ENCODE assay signal across 7 mouse cellular contexts in the genomic region with DNA sequence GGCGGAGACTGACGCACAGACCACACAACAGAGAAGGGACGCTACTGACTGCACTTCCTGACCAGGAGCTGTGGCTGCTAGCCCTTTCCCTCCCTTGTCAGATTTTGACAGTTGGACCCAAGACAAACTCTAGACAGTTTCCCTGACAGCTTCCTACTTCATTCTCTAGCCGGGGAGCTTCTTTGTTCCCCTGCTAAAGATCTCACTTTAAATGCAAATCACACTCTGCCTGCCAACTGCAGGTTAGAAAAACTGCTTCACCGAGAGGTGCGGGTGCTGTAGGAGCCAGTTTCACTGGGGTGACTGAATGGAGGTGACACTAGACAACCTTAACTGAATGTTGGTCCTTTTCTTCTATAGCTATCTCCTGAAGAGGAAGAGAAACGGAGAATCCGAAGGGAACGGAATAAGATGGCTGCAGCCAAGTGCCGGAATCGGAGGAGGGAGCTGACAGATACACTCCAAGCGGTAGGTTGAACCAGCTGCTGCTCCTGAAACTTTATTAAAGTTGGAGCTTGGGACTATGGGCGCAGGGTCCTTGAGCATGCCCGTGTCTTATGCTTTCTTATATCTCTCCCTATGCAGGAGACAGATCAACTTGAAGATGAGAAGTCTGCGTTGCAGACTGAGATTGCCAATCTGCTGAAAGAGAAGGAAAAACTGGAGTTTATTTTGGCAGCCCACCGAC. TPM values are rescaled to one million over a fixed set of nuclear protein-coding genes. Genes with fewer than 3 reads are reported as not detected.
A peak's percentile ranks its signal among the peaks of the same experiment; 100 is the strongest.
DNase-seq lines count a peak whose midpoint lies in the region; ATAC-seq and TF ChIP-seq lines count a peak whose summit lies in the region.

No protein-coding gene starts in this region.

- DNase-seq in limb, embryonic 14.5 days (ENCODE audit: low spot score) = no peak
- no peak for DNase-seq in gastrocnemius, postnatal 10 days
- no peak for DNase-seq in urinary bladder, postnatal 4 days (ENCODE audit: low spot score in 2 of 2)

- no peak overlapping the region for H3K27ac ChIP-seq in forebrain, embryonic 12.5 days
- H3K27ac ChIP-seq in limb, embryonic 14.5 days (replicated peaks; ENCODE audit: low read depth, low read length) = no peak overlapping the region
- H3K27ac ChIP-seq in stomach, embryonic 15.5 days = no peak overlapping the region

- no peaks in the 10 kb centered on the region for H3K9me3 ChIP-seq in megakaryocyte, embryonic 14.5 days
- no peaks in the 10 kb centered on the region for H3K9me3 ChIP-seq in forebrain, embryonic 12.5 days
- H3K9me3 ChIP-seq in limb, embryonic 14.5 days (ENCODE audit: control insufficient read depth, low read length) = no peaks in the 10 kb centered on the region
- no peaks in the 10 kb centered on the region for H3K9me3 ChIP-seq in stomach, embryonic 15.5 days

- peak overlapping the region; percentile 93 for H3K4me3 ChIP-seq in megakaryocyte, embryonic 14.5 days (replicated peaks)
- H3K4me3 ChIP-seq in forebrain, embryonic 12.5 days (replicated peaks) = peak overlapping the region; percentile 52
- H3K4me3 ChIP-seq in limb, embryonic 14.5 days (replicated peaks; ENCODE audit: low read length) = peak overlapping the region; percentile 63
- H3K4me3 ChIP-seq in stomach, embryonic 15.5 days (replicated peaks) = peak overlapping the region; percentile 55

- H3K27me3 ChIP-seq in megakaryocyte, embryonic 14.5 days (replicated peaks) = peaks cover 77% of the 10 kb centered on the region
- peaks cover 61% of the 10 kb centered on the region for H3K27me3 ChIP-seq in forebrain, embryonic 12.5 days
- H3K27me3 ChIP-seq in limb, embryonic 14.5 days (ENCODE audit: control insufficient read depth, insufficient read depth, low read length) = peaks cover 21% of the 10 kb centered on the region
- peaks cover 9% of the 10 kb centered on the region; the same call in 1 of the 2 replicates for H3K27me3 ChIP-seq in stomach, embryonic 15.5 days (replicated peaks)

- peaks cover 43% of the 10 kb centered on the region for H3K4me1 ChIP-seq in megakaryocyte, embryonic 14.5 days
- H3K4me1 ChIP-seq in forebrain, embryonic 12.5 days = peaks cover 36% of the 10 kb centered on the region
- H3K4me1 ChIP-seq in limb, embryonic 14.5 days (ENCODE audit: control insufficient read depth, insufficient read depth, low read length) = peaks cover 22% of the 10 kb centered on the region
- peaks cover 24% of the 10 kb centered on the region for H3K4me1 ChIP-seq in stomach, embryonic 15.5 days

- no peak for TF ChIP-seq POLR2A in limb, embryonic 14.5 days (IDR thresholded peaks at IDR 0.05; ENCODE audit: borderline replicate concordance, extremely low read depth, insufficient read depth, insufficient read length)

- ATAC-seq in megakaryocyte, adult 5-6 weeks (ENCODE audit: poor library complexity, severe bottlenecking) = no peak
- ATAC-seq in forebrain, embryonic 12.5 days (ENCODE audit: low FRiP score) = no peak
- no peak for ATAC-seq in limb, embryonic 14.5 days (ENCODE audit: low FRiP score, low read depth)
- no peak for ATAC-seq in stomach, embryonic 15.5 days (ENCODE audit: insufficient read depth, low FRiP score, low read depth)

- H3K36me3 ChIP-seq in megakaryocyte, embryonic 14.5 days (replicated peaks; ENCODE audit: low read length) = peaks cover 12% of the 10 kb centered on the region
- H3K36me3 ChIP-seq in forebrain, embryonic 12.5 days (replicated peaks) = no peaks in the 10 kb centered on the region
- peaks cover 9% of the 10 kb centered on the region for H3K36me3 ChIP-seq in limb, embryonic 14.5 days (ENCODE audit: control insufficient read depth, insufficient read depth, low read length)
- H3K36me3 ChIP-seq in stomach, embryonic 15.5 days = no peaks in the 10 kb centered on the region

- WGBS in forebrain, embryonic 12.5 days = 8% methylated on average over 14 of the region's 16 CpGs
- 12% methylated on average over 14 of the region's 16 CpGs for WGBS in limb, embryonic 14.5 days
- WGBS in stomach, embryonic 15.5 days = 29% methylated on average over 15 of the region's 16 CpGs

- peak overlapping the region; percentile 51 for H3K9ac ChIP-seq in forebrain, embryonic 12.5 days
- peak overlapping the region; percentile 1; the same call in 1 of the 2 replicates for H3K9ac ChIP-seq in limb, embryonic 14.5 days (ENCODE audit: low read depth, low read length, severe bottlenecking)
- no peak overlapping the region for H3K9ac ChIP-seq in stomach, embryonic 15.5 days

- H3K4me2 ChIP-seq in forebrain, embryonic 12.5 days = peak overlapping the region; percentile 100
- peak overlapping the region; percentile 99 for H3K4me2 ChIP-seq in limb, embryonic 14.5 days (replicated peaks; ENCODE audit: low read depth, low read length, severe bottlenecking)
- peak overlapping the region; percentile 98 for H3K4me2 ChIP-seq in stomach, embryonic 15.5 days

RNA-seq across cellular contexts. Expression of a gene that starts 1.7 kb away (rescaled TPM):
- 57.8 and 223 TPM in 2 replicates for polyA plus RNA-seq in megakaryocyte, embryonic 14.5 days (2012; ENCODE audit: insufficient read depth, low replicate concordance)
- 468 and 475 TPM in 2 replicates for total RNA-seq in megakaryocyte, adult 5-6 weeks (2015)
- 389 and 431 TPM in 2 replicates for total RNA-seq in megakaryocyte, adult 5-6 weeks (2017)
- 0.80 and 1.1 TPM in 2 replicates for polyA plus RNA-seq in forebrain, embryonic 12.5 days (2016; fragmentation: Nextera tagmentation; extraction: Ambion mirVana)
- 13.6 and 19.7 TPM in 2 replicates for polyA plus RNA-seq in limb, embryonic 14.5 days (2012; rRNA removed)
- 17.1 and 19.3 TPM in 2 replicates for polyA plus RNA-seq in limb, embryonic 14.5 days (2014; fragmentation: Nextera tagmentation; extraction: Ambion mirVana)
- polyA plus RNA-seq in stomach, embryonic 15.5 days (2015; fragmentation: Nextera tagmentation; extraction: Ambion mirVana) = 10.5 and 16.4 TPM in 2 replicates
- total RNA-seq in gastrocnemius, postnatal 10 days (2021) = 10 to 100 TPM in 1 of 2 experiments, 1 to 10 TPM in 1; 4.3 to 15.2 TPM
